25 mouse cellular contexts compared by ENCODE assay signal in the genomic region with DNA sequence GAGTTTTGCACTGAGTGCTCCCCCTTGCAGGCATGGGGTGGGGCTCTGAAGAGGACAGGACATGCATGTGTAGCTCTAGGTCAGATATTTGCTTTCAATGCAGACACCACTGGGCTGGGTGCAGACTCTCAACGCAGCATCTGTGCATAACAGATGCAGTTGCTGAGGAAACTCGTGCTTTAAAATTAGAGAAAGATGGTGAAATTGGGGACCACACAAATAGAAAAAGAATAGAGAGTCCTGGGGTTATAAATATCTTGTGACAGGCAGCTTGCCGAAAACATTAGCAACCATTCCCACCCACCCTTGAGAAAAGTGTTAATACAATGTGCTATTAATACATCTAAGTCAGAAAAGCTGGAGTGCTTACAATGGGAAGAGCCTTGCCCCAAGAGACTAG.
DNase-seq lines count a peak whose midpoint lies in the region; ATAC-seq and TF ChIP-seq lines count a peak whose summit lies in the region.
"Had no signal": no experiment of that assay in that cellular context is flagged by ENCODE, and none has a peak within 500 bp of the region (broad histone marks: within the 10 kb centered on the region; RNA-seq: fewer than 3 reads in every experiment).

No protein-coding gene starts in this region.

- intact Hi-C loops in heart, postnatal 25 days (cut with DNase I) = no loop called here

- no peak for TF ChIP-seq CTCF in olfactory bulb, adult 2 months (IDR thresholded peaks at IDR 0.05; ENCODE audit: insufficient read depth, low read depth, low read length)

- no peak for ATAC-seq in heart, embryonic 13.5 days (ENCODE audit: extremely low read depth, insufficient number of reproducible peaks, low FRiP score, low TSS enrichment)
- ATAC-seq in limb, embryonic 14.5 days (ENCODE audit: low FRiP score, low read depth) = no peak; the same call in 1 of the 2 replicates
- ATAC-seq: forebrain, embryonic 14.5 days had no signal

- 41% methylated on average over 3 of the region's 3 CpGs for WGBS in heart, embryonic 13.5 days
- 33% methylated on average over 3 of the region's 3 CpGs for WGBS in limb, embryonic 14.5 days
- WGBS in limb, embryonic 10.5 days = 52% methylated on average over 3 of the region's 3 CpGs
- 19% methylated on average over 3 of the region's 3 CpGs for WGBS in olfactory bulb, adult 2 months
- WGBS in midbrain, embryonic 10.5 days = 72% methylated on average over 3 of the region's 3 CpGs

- peaks cover 4% of the 10 kb centered on the region; the same call in 1 of the 2 replicates for H3K9me3 ChIP-seq in heart, embryonic 13.5 days
- no peaks in the 10 kb centered on the region for H3K9me3 ChIP-seq in limb, embryonic 14.5 days (ENCODE audit: control insufficient read depth, low read length)
- H3K9me3 ChIP-seq in limb, embryonic 10.5 days (replicated peaks) = no peaks in the 10 kb centered on the region
- H3K9me3 ChIP-seq in midbrain, embryonic 10.5 days (replicated peaks) = no peaks in the 10 kb centered on the region
- H3K9me3 ChIP-seq: embryonic facial prominence, embryonic 12.5 days; hindbrain, embryonic 10.5 days; limb, embryonic 13.5 days; liver, embryonic 13.5 days; midbrain, embryonic 12.5 days; neural tube, embryonic 15.5 days had no signal

- H3K4me1 ChIP-seq in heart, embryonic 13.5 days = peaks cover 15% of the 10 kb centered on the region
- peaks cover 5% of the 10 kb centered on the region for H3K4me1 ChIP-seq in limb, embryonic 14.5 days (ENCODE audit: control insufficient read depth, insufficient read depth, low read length)
- peaks cover 6% of the 10 kb centered on the region; the same call in 1 of the 2 replicates for H3K4me1 ChIP-seq in limb, embryonic 10.5 days
- H3K4me1 ChIP-seq in olfactory bulb, adult 2 months (ENCODE audit: control insufficient read depth, insufficient read depth, low read length) = peaks cover 6% of the 10 kb centered on the region
- 0 out of 2 replicates have a peak, but pooled peaks cover 9% of the 10 kb centered on the region for H3K4me1 ChIP-seq in midbrain, embryonic 10.5 days
- H3K4me1 ChIP-seq: liver, embryonic 13.5 days; midbrain, embryonic 12.5 days had no signal

- peak overlapping the region; percentile 53 for H3K27ac ChIP-seq in heart, embryonic 13.5 days (replicated peaks)
- H3K27ac ChIP-seq in limb, embryonic 14.5 days (replicated peaks; ENCODE audit: low read depth, low read length) = 0 out of 2 replicates have a peak overlapping the region, but pooled peaks have one; percentile 13
- no peak overlapping the region for H3K27ac ChIP-seq in limb, embryonic 10.5 days
- peak overlapping the region; percentile 67 for H3K27ac ChIP-seq in olfactory bulb, adult 2 months (ENCODE audit: insufficient read depth, low read depth, low read length)
- no peak overlapping the region for H3K27ac ChIP-seq in midbrain, embryonic 10.5 days (replicated peaks)
- H3K27ac ChIP-seq: embryonic facial prominence, embryonic 12.5 days; hindbrain, embryonic 10.5 days; limb, embryonic 13.5 days; liver, embryonic 13.5 days; midbrain, embryonic 12.5 days; neural tube, embryonic 15.5 days had no signal

- H3K9ac ChIP-seq in heart, embryonic 13.5 days = no peak overlapping the region
- no peak overlapping the region for H3K9ac ChIP-seq in limb, embryonic 14.5 days (ENCODE audit: low read depth, low read length, severe bottlenecking)
- H3K9ac ChIP-seq: embryonic facial prominence, embryonic 12.5 days; limb, embryonic 13.5 days; liver, embryonic 13.5 days; midbrain, embryonic 12.5 days; neural tube, embryonic 15.5 days had no signal

- H3K36me3 ChIP-seq in heart, embryonic 13.5 days = no peaks in the 10 kb centered on the region
- H3K36me3 ChIP-seq in limb, embryonic 14.5 days (ENCODE audit: control insufficient read depth, insufficient read depth, low read length) = no peaks in the 10 kb centered on the region
- no peaks in the 10 kb centered on the region for H3K36me3 ChIP-seq in limb, embryonic 10.5 days
- no peaks in the 10 kb centered on the region for H3K36me3 ChIP-seq in midbrain, embryonic 10.5 days
- H3K36me3 ChIP-seq: embryonic facial prominence, embryonic 12.5 days; hindbrain, embryonic 10.5 days; limb, embryonic 13.5 days; liver, embryonic 13.5 days; midbrain, embryonic 12.5 days; neural tube, embryonic 15.5 days had no signal

- no peaks in the 10 kb centered on the region for H3K27me3 ChIP-seq in heart, embryonic 13.5 days (replicated peaks)
- no peaks in the 10 kb centered on the region for H3K27me3 ChIP-seq in limb, embryonic 14.5 days (ENCODE audit: control insufficient read depth, insufficient read depth, low read length)
- H3K27me3 ChIP-seq in limb, embryonic 10.5 days (ENCODE audit: low read depth, poor library complexity, severe bottlenecking) = no peaks in the 10 kb centered on the region
- H3K27me3 ChIP-seq in midbrain, embryonic 10.5 days (ENCODE audit: low read depth, poor library complexity, severe bottlenecking) = no peaks in the 10 kb centered on the region
- H3K27me3 ChIP-seq: embryonic facial prominence, embryonic 12.5 days; limb, embryonic 13.5 days; liver, embryonic 13.5 days; midbrain, embryonic 12.5 days; neural tube, embryonic 15.5 days had no signal

- DNase-seq in heart, postnatal 25 days (ENCODE audit: low spot score) = no peak
- DNase-seq in layer of hippocampus, adult 11-12 months (ENCODE audit: low spot score) = peak; percentile 36
- DNase-seq in layer of hippocampus, postnatal 36 days = no peak
- no peak for DNase-seq in limb, embryonic 14.5 days (ENCODE audit: low spot score)
- no peak for DNase-seq in limb, embryonic 10.5 days (ENCODE audit: low spot score)
- no peak for DNase-seq in midbrain, embryonic 10.5 days (ENCODE audit: low spot score)
- DNase-seq: adrenal gland, adult 2 months; cerebellum, adult 18-20 months; cerebellum, postnatal 14 days; gastrocnemius, postnatal 10 days; kidney, adult 18-20 months; kidney, postnatal 4 days; liver, embryonic 13.5 days; lung, adult 2 months; lung, postnatal 14 days; right cerebral cortex, postnatal 25 days; spleen, adult 18-20 months had no signal

- H3K4me3 ChIP-seq in heart, embryonic 13.5 days = no peak overlapping the region
- H3K4me3 ChIP-seq in limb, embryonic 14.5 days (replicated peaks; ENCODE audit: low read length) = no peak overlapping the region
- H3K4me3 ChIP-seq in limb, embryonic 10.5 days = no peak overlapping the region
- H3K4me3 ChIP-seq in olfactory bulb, adult 2 months (ENCODE audit: insufficient read depth, low read depth, low read length) = no peak overlapping the region
- no peak overlapping the region for H3K4me3 ChIP-seq in midbrain, embryonic 10.5 days
- H3K4me3 ChIP-seq: embryonic facial prominence, embryonic 12.5 days; hindbrain, embryonic 10.5 days; limb, embryonic 13.5 days; liver, embryonic 13.5 days; midbrain, embryonic 12.5 days; neural tube, embryonic 15.5 days had no signal

- H3K4me2 ChIP-seq in heart, embryonic 13.5 days = peak overlapping the region; percentile 21
- no peak overlapping the region for H3K4me2 ChIP-seq in limb, embryonic 14.5 days (replicated peaks; ENCODE audit: low read depth, low read length, severe bottlenecking)
- H3K4me2 ChIP-seq: embryonic facial prominence, embryonic 12.5 days; limb, embryonic 13.5 days; liver, embryonic 13.5 days; midbrain, embryonic 12.5 days; neural tube, embryonic 15.5 days had no signal

- no peak for TF ChIP-seq POLR2A in limb, embryonic 14.5 days (IDR thresholded peaks at IDR 0.05; ENCODE audit: borderline replicate concordance, extremely low read depth, insufficient read depth, insufficient read length)
- TF ChIP-seq POLR2A in olfactory bulb, adult 2 months (IDR thresholded peaks at IDR 0.05; ENCODE audit: insufficient read depth, low read depth, low read length) = no peak

Comparison
In these comparisons a context has a peak if more than half of its experiments do, and no peak if none do; other contexts are left out.
1. H3K27ac ChIP-seq: peak in heart, embryonic 13.5 days (single experiment), limb, embryonic 14.5 days (single experiment) and olfactory bulb, adult 2 months (single experiment); none in limb, embryonic 10.5 days (single experiment) and midbrain, embryonic 10.5 days (single experiment).